Mouse (Mus musculus) liver, adult 2 months (tissue): ENCODE measurements around the gene Timm10. TPM values are rescaled to one million over a fixed set of nuclear protein-coding genes. Genes with fewer than 3 reads are reported as not detected.

Source experiments
- DNase-seq: peaks from one replicate; pipeline ENCODE4 v3.0.0-alpha.2; 2011; ENCODE audit warnings: low read depth, low spot score; ENCODE audit errors: extremely low read depth
- H3K27ac ChIP-seq: fragments of 200-500 bp; replicated peaks from 2 replicates; pipeline ENCODE4 v1.5.1; 2012; ENCODE audit warnings: low read depth, mild to moderate bottlenecking, control low read depth, inconsistent platforms, low read length; ENCODE audit not compliant: insufficient read depth
- H3K27me3 ChIP-seq: fragments of 200-500 bp; 2 replicates; pipeline ENCODE4 v1.6.1; 2012; ENCODE audit warnings: mild to moderate bottlenecking, moderate library complexity, low read length, inconsistent platforms; ENCODE audit not compliant: control insufficient read depth, insufficient read depth
- H3K36me3 ChIP-seq: fragments of 200-500 bp; 2 replicates; pipeline ENCODE4 v1.6.1; 2012; ENCODE audit warnings: low read length, inconsistent platforms; ENCODE audit not compliant: control insufficient read depth, insufficient read depth
- H3K4me1 ChIP-seq: fragments of 200-500 bp; 2 replicates; pipeline ENCODE4 v1.6.1; 2011; ENCODE audit warnings: low read length; ENCODE audit not compliant: control insufficient read depth, insufficient read depth
- H3K4me3 ChIP-seq: fragments of 200-500 bp; 2 replicates; pipeline ENCODE4 v1.5.1; 2011; ENCODE audit warnings: low read depth, mild to moderate bottlenecking, control low read depth, low read length, moderate library complexity; ENCODE audit not compliant: insufficient read depth
- H3K79me2 ChIP-seq: fragments of 200-500 bp; 2 replicates; pipeline ENCODE4 v1.6.1; 2012; ENCODE audit warnings: inconsistent platforms, mild to moderate bottlenecking, low read length, moderate library complexity; ENCODE audit not compliant: control insufficient read depth, insufficient read depth
- H3K9ac ChIP-seq: fragments of 200-500 bp; 2 replicates; pipeline ENCODE4 v1.6.1; 2012; ENCODE audit warnings: low read depth, mild to moderate bottlenecking, control low read depth, inconsistent platforms, low read length
- CTCF ChIP-seq: fragments of 200-500 bp; IDR thresholded peaks from 2 replicates; pipeline ENCODE4 v1.5.1; 2011; ENCODE audit warnings: low read depth, low read length, control low read depth
- POLR2A ChIP-seq: fragments of 200-500 bp; IDR thresholded peaks from 2 replicates; pipeline ENCODE4 v1.6.1; 2011; ENCODE audit warnings: low read length, control low read depth; ENCODE audit not compliant: insufficient read depth; ENCODE audit errors: extremely low read depth
- WGBS: fragments of 180-500 bp; shearing (Covaris S2); methylation state at CpG from one replicate; pipeline ENCODE4 v1.1.7; 2018; 5-methylcytosine and 5-hydroxymethylcytosine counted together
- polyA plus RNA-seq: library from polyadenylated mRNA; depleted of rRNA; stranded (reverse); fragments of >200 nt; gene quantifications from 2 replicates; pipeline ENCODE4 v1.2.3, GENCODE M21; 2012
- total RNA-seq: library from RNA; depleted of rRNA; stranded (reverse); fragments of >200 nt; gene quantifications from 2 replicates; pipeline ENCODE4 v1.2.3, GENCODE M21; 2014

Timm10 gene
- total and polyA plus RNA-seq, 2 experiments = 36.1 to 45.8 TPM

DNA sequence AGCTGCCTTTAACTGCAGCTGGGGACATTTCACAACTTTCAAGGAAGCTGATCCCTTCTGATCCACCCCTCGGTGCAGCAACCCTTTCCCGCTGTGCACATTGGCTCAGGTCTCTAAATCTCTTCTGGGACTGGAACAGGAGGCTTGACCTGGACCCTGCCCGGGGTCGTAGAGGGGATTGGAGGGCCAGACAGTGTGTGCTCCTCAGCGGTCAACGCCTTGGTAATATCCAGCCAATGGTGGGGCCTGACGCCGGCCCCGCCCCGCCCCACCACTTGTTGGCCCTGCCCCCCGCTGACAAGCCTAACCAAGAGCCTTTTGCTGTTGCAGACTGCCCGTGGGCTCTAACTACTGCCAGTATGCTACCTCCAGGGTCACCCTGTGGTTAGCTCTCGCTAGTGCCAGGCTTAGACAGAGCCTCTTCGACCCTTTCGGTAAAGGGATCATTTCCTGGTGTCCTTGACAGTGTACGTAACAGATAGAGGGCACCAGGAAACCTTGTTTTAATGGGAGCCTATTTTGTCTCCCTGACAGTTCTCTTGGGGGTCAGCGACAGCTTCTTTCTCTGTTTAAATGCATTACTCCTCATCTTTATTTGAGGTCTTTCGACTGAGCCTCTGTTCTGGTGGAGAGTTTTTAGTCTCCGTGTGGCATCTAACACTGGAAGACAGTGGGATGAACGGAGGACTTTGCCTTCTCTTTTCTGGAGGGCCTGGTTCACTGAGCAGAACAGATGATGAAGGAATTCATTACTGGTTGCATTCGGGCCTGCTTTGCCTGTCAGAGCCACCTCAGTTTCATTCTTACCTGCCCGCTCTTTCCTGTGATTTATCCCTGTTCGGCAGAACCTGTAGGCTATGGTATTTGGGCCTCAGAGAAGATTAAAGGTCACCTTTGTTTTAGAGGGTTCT is 24.6 kb downstream of the Timm10 start:
- H3K4me3 ChIP-seq = no peak overlapping the region
- peak overlapping the region; percentile 92 for H3K27ac ChIP-seq
- no peaks in the 10 kb centered on the region for H3K79me2 ChIP-seq
- no peaks in the 10 kb centered on the region for H3K36me3 ChIP-seq
- peak; percentile 73 for TF ChIP-seq POLR2A
- no peak for TF ChIP-seq CTCF
- WGBS = 19% methylated on average over 23 of the region's 23 CpGs
- peak; percentile 97 for DNase-seq
- H3K27me3 ChIP-seq = no peaks in the 10 kb centered on the region
- peak overlapping the region; percentile 71 for H3K9ac ChIP-seq
- H3K4me1 ChIP-seq = peaks cover 17% of the 10 kb centered on the region

DNA sequence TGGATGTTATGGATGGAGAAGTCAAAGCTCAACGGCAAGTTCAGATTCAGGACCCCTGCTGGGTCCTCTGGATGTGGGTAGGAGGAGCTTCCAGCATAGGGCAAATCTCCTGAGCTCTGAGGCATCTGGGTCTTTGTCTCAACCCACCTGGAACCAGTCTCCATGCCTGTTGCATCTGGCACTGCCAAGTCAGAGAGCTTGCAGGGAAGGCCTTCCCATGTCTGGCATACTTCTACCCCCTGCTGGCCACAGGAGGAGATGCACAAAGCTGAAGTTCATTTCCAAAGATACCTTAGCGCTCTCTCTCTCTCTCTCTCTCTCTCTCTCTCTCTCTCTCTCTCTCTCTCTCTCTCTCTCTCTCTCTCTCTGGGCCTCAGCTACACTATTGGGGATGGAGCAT is 28.9 kb downstream of the Timm10 start:
- DNase-seq = peak; percentile 62

DNA sequence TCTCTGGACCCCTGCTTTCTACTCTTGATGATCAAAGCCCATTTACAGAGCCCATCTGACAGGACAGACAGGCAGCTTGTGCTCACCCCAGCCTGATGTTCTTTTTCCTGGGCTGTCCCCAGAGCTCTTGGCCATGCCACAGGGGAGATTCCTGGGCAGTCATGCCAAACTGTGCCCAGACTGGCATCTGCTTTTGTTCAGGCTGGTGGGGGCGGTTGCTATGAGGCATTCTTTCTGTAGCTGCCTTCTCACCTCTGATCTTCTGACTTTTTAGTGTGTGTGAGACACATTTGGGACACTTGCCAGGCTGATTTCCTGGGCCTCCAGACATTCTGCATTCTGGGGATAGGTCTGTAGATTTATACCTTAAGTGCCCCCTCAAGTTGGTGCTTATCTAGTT is 31.8 kb downstream of the Timm10 start:
- Histone ChIP-seq H3K27me3 (no peaks in the 10 kb centered on the region), H3K4me1 (no peaks in the 10 kb centered on the region), H3K9ac (no peak overlapping the region), H3K79me2 (no peaks in the 10 kb centered on the region), H3K4me3 (no peak overlapping the region), H3K27ac (no peak overlapping the region), H3K36me3 (no peaks in the 10 kb centered on the region; the same call in 1 of the 2 replicates)
- no peak for DNase-seq
- TF ChIP-seq CTCF (no peak), POLR2A (no peak)
- WGBS = 92% methylated on average over 1 of the region's 1 CpGs

More for the DNA sequence above, 28.9 kb downstream of the Timm10 start:
- H3K36me3 ChIP-seq = no peaks in the 10 kb centered on the region; the same call in 1 of the 2 replicates
- H3K79me2 ChIP-seq = no peaks in the 10 kb centered on the region
- peak; percentile 93 for TF ChIP-seq CTCF
- no peak for TF ChIP-seq POLR2A
- H3K4me3 ChIP-seq = no peak overlapping the region
- H3K27me3 ChIP-seq = no peaks in the 10 kb centered on the region
- WGBS = 78% methylated on average over 2 of the region's 2 CpGs
- H3K27ac ChIP-seq = no peak overlapping the region
- H3K4me1 ChIP-seq = peaks cover 5% of the 10 kb centered on the region; the same call in 1 of the 2 replicates
- no peak overlapping the region for H3K9ac ChIP-seq

DNA sequence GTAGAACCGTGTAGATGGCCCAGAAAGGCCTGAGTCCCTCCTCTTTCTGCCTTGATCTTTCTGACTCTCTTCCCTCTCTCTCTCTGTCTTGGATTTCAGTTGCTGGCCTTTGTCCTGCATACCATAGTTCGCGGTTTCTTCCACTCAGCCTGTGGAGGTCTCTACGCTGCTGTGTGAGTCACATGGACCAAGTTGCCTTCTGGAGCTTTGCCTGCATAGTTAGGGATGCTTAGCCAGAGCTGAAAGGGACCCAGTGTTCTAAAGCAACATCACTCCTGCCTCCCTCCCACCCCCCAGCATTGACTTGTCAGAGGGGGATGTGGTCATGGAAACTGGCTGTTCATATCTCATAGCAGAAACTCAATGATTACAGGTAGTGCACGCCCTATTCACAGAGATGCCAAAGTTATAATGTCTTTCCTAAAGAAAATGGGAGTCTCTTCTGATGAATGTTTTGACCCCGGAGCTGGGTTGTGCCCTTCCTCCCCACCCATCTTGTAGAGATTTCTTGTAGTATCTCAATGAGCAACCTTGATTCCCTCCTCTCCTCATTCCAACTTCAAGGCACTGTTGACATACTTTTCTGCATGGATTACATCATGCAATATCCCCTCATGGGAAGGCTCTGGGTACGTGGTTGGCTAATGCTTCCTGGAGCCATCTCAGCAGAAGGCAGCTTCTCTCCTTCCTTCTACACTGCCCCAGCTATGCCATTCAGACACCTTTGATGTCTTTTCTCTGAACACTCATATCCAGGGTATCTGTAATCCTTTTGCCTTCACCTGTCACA is 33.4 kb downstream of the Timm10 start:
- 89% methylated on average over 7 of the region's 7 CpGs for WGBS
- Histone ChIP-seq H3K27ac (no peak overlapping the region), H3K36me3 (no peaks in the 10 kb centered on the region; the same call in 1 of the 2 replicates), H3K4me1 (no peaks in the 10 kb centered on the region), H3K79me2 (no peaks in the 10 kb centered on the region), H3K4me3 (no peak overlapping the region), H3K27me3 (no peaks in the 10 kb centered on the region), H3K9ac (no peak overlapping the region)
- TF ChIP-seq CTCF = no peak
- TF ChIP-seq POLR2A = no peak
- DNase-seq = no peak

DNA sequence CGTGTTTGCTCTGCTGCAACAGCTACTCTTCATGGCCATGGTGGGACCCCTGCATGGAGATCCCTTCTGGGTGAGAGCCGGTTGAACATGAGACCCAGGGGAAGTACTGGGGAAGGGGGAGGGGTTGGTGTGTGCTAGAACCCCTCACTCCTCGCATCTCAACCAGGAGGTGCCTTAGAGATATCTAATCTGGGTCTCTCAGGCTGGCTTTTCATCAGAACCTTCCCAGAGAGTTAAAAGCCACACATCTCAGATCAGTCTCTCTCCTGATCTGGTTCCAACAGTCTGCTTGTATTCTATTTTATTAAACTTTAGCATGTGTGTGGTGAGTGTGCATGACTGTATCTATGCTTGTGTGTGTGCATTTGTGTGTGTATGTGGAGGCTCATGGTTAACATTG is 34.6 kb downstream of the Timm10 start:
- H3K4me1 ChIP-seq = no peaks in the 10 kb centered on the region
- H3K9ac ChIP-seq = no peak overlapping the region
- H3K79me2 ChIP-seq = no peaks in the 10 kb centered on the region
- DNase-seq = no peak
- WGBS = 90% methylated on average over 3 of the region's 3 CpGs
- TF ChIP-seq POLR2A (no peak), CTCF (no peak)
- H3K36me3 ChIP-seq = no peaks in the 10 kb centered on the region; the same call in 1 of the 2 replicates
- no peak overlapping the region for H3K4me3 ChIP-seq
- H3K27me3 ChIP-seq = peaks cover 7% of the 10 kb centered on the region
- H3K27ac ChIP-seq = no peak overlapping the region
